Mouse (Mus musculus) stomach, postnatal 0 days (tissue): ENCODE data around the gene Sorcs1. TPM values are rescaled to one million over a fixed set of nuclear protein-coding genes. Genes with fewer than 3 reads are reported as not detected.

Experiments
- ATAC-seq: fragments of 200-750 bp; cut with Nextera tagmentation; 2 replicates; pipeline ENCODE4 v1.8.0; 2017; ENCODE audit not compliant: low FRiP score, low TSS enrichment
- DNase-seq: peaks from one replicate; pipeline ENCODE4 v3.0.0-alpha.2; 2016; ENCODE audit warnings: low spot score
- H3K27ac ChIP-seq: fragments of 300-500 bp; sonication (generic); replicated peaks from 2 replicates; pipeline ENCODE4 v1.5.1; 2014; ENCODE audit warnings: mild to moderate bottlenecking, control low read depth
- H3K27me3 ChIP-seq: fragments of 300-500 bp; sonication (generic); 2 replicates; pipeline ENCODE4 v1.6.1; 2014; ENCODE audit warnings: low read length; ENCODE audit not compliant: control insufficient read depth, insufficient read depth
- H3K36me3 ChIP-seq: fragments of 300-500 bp; sonication (generic); 2 replicates; pipeline ENCODE4 v1.6.1; 2014; ENCODE audit warnings: low read length, mixed read lengths; ENCODE audit not compliant: control insufficient read depth, insufficient read depth
- H3K4me1 ChIP-seq: fragments of 300-500 bp; sonication (generic); replicated peaks from 2 replicates; pipeline ENCODE4 v1.6.1; 2014; ENCODE audit warnings: antibody characterized with exemption; ENCODE audit not compliant: control insufficient read depth, insufficient read depth
- H3K4me2 ChIP-seq: fragments of 300-500 bp; sonication (generic); replicated peaks from 2 replicates; pipeline ENCODE4 v1.6.1; 2014; ENCODE audit warnings: low read depth, mild to moderate bottlenecking, control low read depth, moderate library complexity
- H3K4me3 ChIP-seq: fragments of 300-500 bp; sonication (generic); 2 replicates; pipeline ENCODE4 v1.5.1; 2014; ENCODE audit warnings: low read depth, low read length, control low read depth
- H3K9ac ChIP-seq: fragments of 300-500 bp; sonication (generic); 2 replicates; pipeline ENCODE4 v1.6.1; 2014; ENCODE audit warnings: mild to moderate bottlenecking, low read length, control low read depth, mixed read lengths
- H3K9me3 ChIP-seq: fragments of 300-500 bp; sonication (generic); 2 replicates; pipeline ENCODE4 v1.6.1; 2016; ENCODE audit warnings: low read length; ENCODE audit not compliant: control insufficient read depth
- CTCF ChIP-seq: IDR thresholded peaks from 2 replicates; pipeline ENCODE4 v1.5.1; 2016; ENCODE audit warnings: antibody characterized with exemption, low read depth, mild to moderate bottlenecking, moderate library complexity
- EP300 ChIP-seq: optimal IDR thresholded peaks from 2 replicates; pipeline ENCODE3; 2016; ENCODE audit warnings: antibody characterized with exemption
- WGBS: fragments of 180-500 bp; shearing (Covaris S2); extraction: QIAGEN DNeasy Blood & Tissue Kit; methylation state at CpG from one replicate; pipeline ENCODE4 v1.1.7; 2014; 5-methylcytosine and 5-hydroxymethylcytosine counted together
- polyA plus RNA-seq: library from polyadenylated mRNA; unstranded; fragments of >200 nt; fragmentation: Nextera tagmentation; extraction: Ambion mirVana; gene quantifications from 2 replicates; pipeline ENCODE4 v1.2.1, GENCODE M21; 2015

Gene Sorcs1
- polyA plus RNA-seq, 1 experiment from 2014 or later = 1.4 TPM

DNA sequence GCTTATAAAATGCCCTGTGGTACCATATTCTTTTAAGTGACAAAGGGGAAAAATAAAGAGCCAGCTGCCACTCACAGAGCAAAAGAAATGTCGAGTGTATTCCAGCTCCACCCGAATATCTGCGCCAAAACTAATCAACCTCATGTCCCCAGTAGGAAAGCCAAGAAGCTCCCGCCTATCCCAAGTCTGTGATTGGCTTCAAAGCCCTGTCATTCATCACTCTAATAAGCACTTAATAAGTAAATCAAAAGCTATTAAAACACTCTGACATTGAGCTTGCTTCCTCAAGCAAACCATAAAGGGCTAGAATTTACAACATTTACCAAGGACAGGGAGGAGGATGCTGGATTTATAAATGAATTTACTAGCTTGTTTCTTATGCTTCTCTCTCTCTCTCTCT, 237.3 kb downstream of the Sorcs1 start:
- 31% methylated on average over 4 of the region's 4 CpGs for WGBS
- H3K36me3 ChIP-seq = no peaks in the 10 kb centered on the region
- H3K4me2 ChIP-seq = no peak overlapping the region
- no peak overlapping the region for H3K9ac ChIP-seq
- no peak for DNase-seq
- no peak for ATAC-seq
- TF ChIP-seq CTCF (no peak), EP300 (no peak)
- no peak overlapping the region for H3K4me3 ChIP-seq
- no peaks in the 10 kb centered on the region for H3K4me1 ChIP-seq
- no peak overlapping the region for H3K27ac ChIP-seq
- no peaks in the 10 kb centered on the region for H3K27me3 ChIP-seq
- H3K9me3 ChIP-seq = no peaks in the 10 kb centered on the region

DNA sequence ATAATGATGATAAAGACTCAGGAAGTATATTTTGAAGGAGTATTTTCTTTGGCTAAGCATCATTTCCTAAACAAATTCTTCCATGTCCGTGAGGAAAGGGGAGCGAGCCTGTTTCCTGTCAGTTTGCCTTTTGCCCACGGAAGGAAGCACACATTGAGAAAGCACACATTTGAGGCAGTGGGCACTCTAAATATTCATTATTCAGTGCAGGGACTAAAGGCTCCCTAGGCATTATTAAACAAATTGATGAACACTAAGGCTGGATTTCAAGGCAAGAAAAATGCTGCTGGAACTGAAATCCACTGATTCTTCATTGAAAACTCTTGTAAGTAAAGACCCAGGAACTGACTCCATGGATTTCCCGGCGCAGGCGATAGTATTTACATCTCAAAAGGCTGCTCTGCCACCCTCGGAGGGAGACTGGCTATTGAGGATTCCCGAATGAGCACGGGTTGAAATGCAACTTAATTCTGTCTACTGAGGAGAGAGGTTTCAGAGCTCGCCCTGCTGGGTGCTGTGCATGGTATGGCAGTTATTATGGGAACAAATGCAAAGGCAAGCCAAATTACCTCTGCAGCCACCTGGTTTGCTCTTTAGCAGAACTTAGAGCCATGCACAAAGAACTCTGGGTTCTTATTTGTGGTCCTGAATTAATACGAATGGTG, 238.1 kb downstream of the Sorcs1 start:
- WGBS = 8% methylated on average over 11 of the region's 11 CpGs
- Histone ChIP-seq H3K4me2 (no peak overlapping the region), H3K9ac (no peak overlapping the region), H3K9me3 (no peaks in the 10 kb centered on the region), H3K36me3 (no peaks in the 10 kb centered on the region), H3K4me3 (no peak overlapping the region), H3K4me1 (no peaks in the 10 kb centered on the region), H3K27ac (no peak overlapping the region), H3K27me3 (no peaks in the 10 kb centered on the region)
- TF ChIP-seq CTCF = no peak
- TF ChIP-seq EP300 = no peak
- no peak for DNase-seq
- ATAC-seq = no peak

DNA sequence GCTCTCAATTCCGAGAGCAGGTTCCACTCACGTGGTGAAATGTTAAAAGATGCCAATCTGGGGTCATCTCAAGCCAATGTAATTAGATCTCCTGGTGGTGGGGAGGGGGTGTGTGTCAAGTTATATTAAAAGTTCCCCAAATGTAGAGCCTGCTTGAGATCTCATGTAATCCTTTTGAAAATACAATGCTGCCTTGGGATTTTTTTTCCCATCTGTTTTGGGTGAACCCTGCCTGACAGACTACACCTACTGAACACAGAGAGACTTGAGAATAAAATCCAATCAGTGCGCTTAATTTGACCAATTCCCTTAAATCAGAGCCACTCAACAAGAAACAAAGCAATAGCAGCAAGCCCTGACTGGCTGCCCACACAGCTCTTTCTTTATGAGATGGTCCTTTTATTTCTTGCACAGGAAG, 239.0 kb downstream of the Sorcs1 start:
- no peak overlapping the region for H3K4me2 ChIP-seq
- no peak for ATAC-seq

DNA sequence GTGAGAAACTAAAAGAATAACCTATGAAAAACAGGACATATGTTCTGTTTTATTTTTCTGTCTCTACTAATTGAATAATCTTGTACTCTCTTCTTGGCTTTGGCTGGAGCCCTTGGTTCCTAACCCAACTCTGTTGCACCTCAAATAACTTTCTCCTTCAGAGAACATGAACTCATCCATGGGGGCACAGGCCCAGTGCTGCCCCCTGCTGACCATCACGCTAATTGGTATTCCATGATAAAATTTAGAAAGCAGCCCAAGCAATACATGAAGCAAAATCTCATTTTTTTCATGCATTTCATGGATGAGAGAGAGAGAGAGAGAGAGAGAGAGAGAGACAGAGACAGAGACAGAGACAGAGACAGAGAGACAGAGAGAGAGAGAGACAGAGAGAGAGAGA, 255.5 kb downstream of the Sorcs1 start:
- 64% methylated on average over 1 of the region's 1 CpGs for WGBS
- no peak overlapping the region for H3K27ac ChIP-seq
- H3K9me3 ChIP-seq = no peaks in the 10 kb centered on the region
- DNase-seq (no peak), ATAC-seq (no peak)
- H3K4me2 ChIP-seq = no peak overlapping the region
- H3K4me1 ChIP-seq = no peaks in the 10 kb centered on the region
- no peaks in the 10 kb centered on the region for H3K36me3 ChIP-seq
- TF ChIP-seq EP300 = no peak
- TF ChIP-seq CTCF = peak; percentile 58
- no peak overlapping the region for H3K9ac ChIP-seq
- no peaks in the 10 kb centered on the region for H3K27me3 ChIP-seq
- H3K4me3 ChIP-seq = no peak overlapping the region

More for the DNA sequence above, 239.0 kb downstream of the Sorcs1 start:
- WGBS = 44% methylated on average over 3 of the region's 3 CpGs
- DNase-seq = no peak
- no peak overlapping the region for H3K4me3 ChIP-seq
- H3K9me3 ChIP-seq = no peaks in the 10 kb centered on the region
- no peaks in the 10 kb centered on the region for H3K36me3 ChIP-seq
- TF ChIP-seq CTCF (no peak), EP300 (no peak)
- no peaks in the 10 kb centered on the region for H3K4me1 ChIP-seq
- H3K27me3 ChIP-seq = no peaks in the 10 kb centered on the region
- no peak overlapping the region for H3K27ac ChIP-seq
- no peak overlapping the region for H3K9ac ChIP-seq

DNA sequence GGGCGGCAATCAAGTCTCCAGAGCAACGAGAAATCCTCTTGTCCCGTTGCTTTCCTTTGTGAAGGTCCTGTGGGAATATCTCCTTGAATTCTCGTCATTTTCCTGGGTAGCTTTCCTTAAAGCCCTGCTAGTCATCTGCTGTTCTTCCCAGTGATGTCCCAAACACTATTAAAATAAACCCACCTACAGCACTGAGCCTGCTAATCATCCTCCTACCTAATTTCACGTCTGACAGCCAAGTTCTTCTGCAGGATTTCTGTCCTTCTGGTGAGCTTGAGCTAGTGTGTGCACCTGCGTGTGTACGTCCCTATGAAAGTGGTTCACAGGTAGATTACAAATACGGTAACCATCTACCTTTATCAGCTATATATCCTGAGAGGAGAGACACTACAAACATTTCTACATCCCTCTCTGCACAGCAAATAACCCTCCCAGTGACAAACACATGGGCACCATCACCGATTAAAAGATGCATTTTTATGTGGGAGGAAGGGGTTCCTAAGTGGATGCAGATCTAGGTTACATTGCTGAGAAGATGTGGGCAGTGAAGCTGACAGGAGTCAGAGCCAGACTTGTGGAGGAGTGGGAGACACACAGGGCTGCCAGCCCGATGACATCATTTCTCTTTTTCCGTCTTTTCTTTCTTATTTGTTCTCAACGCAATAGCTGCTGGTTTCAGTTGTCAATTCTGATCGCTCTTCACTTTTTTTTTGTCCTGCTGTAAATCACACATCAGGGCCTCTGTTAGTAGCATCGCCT, 259.3 kb downstream of the Sorcs1 start:
- H3K27me3 ChIP-seq = no peaks in the 10 kb centered on the region
- TF ChIP-seq EP300 = no peak
- TF ChIP-seq CTCF = no peak
- no peak for ATAC-seq
- 42% methylated on average over 14 of the region's 14 CpGs for WGBS
- no peak overlapping the region for H3K27ac ChIP-seq
- H3K4me1 ChIP-seq = no peaks in the 10 kb centered on the region
- H3K4me2 ChIP-seq = no peak overlapping the region
- DNase-seq = no peak
- no peaks in the 10 kb centered on the region for H3K9me3 ChIP-seq
- no peak overlapping the region for H3K9ac ChIP-seq
- H3K4me3 ChIP-seq = no peak overlapping the region
- H3K36me3 ChIP-seq = no peaks in the 10 kb centered on the region

DNA sequence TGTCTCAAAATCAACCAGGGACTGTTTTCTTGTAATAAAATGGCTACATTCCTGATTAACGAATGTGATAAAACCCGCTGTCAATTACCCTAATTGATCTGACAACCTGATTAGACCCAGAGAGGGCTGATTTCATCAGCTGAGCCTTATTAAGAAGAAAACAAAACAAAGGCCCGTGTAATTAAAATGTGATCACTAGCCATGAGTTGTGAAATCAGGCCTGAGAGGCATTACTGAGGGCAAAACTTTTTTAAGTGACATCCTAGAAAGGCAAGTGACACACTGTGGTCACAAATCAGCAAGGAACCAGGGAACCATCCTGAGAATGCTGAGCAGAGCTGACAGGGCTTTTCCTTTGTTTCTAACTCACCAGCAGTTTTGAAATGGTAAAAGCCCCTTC, 267.9 kb downstream of the Sorcs1 start:
- Histone ChIP-seq H3K27ac (no peak overlapping the region), H3K9ac (no peak overlapping the region), H3K4me3 (no peak overlapping the region), H3K4me1 (no peaks in the 10 kb centered on the region), H3K4me2 (no peak overlapping the region), H3K27me3 (no peaks in the 10 kb centered on the region), H3K9me3 (no peaks in the 10 kb centered on the region), H3K36me3 (no peaks in the 10 kb centered on the region)
- 73% methylated on average over 3 of the region's 3 CpGs for WGBS
- ATAC-seq (no peak), DNase-seq (no peak)
- TF ChIP-seq CTCF = no peak
- TF ChIP-seq EP300 = no peak
